Mouse (Mus musculus): ENCODE measurements around the gene Mpst. TPM values are rescaled to one million over a fixed set of nuclear protein-coding genes. Genes with fewer than 3 reads are reported as not detected.

Gene Mpst
- polyA plus RNA-seq, 1 experiment from 2014 or later = 2.0 TPM

GRCm38 (mm10) chr15:78383450-78384219 is 22.6 kb upstream of the Mpst start:
- Histone ChIP-seq H3K9ac (replicated peaks) (no peak overlapping the region), H3K9me3 (no peaks in the 10 kb centered on the region), H3K27me3 (0 out of 2 replicates have a peak, but pooled peaks cover 6% of the 10 kb centered on the region), H3K36me3 (no peaks in the 10 kb centered on the region), H3K4me3 (no peak overlapping the region), H3K27ac (replicated peaks) (no peak overlapping the region), H3K4me1 (no peaks in the 10 kb centered on the region), H3K4me2 (replicated peaks) (no peak overlapping the region)
- 87% methylated on average over 11 of the region's 11 CpGs for WGBS
- ATAC-seq (ENCODE audit: low FRiP score, low read depth) = no peak

- H3K9me3 ChIP-seq = no peaks in the 10 kb centered on the region
- H3K4me1 ChIP-seq = no peaks in the 10 kb centered on the region
- 0 out of 2 replicates have a peak, but pooled peaks cover 6% of the 10 kb centered on the region for H3K27me3 ChIP-seq
- no peak overlapping the region for H3K4me3 ChIP-seq
- no peaks in the 10 kb centered on the region for H3K36me3 ChIP-seq
- no peak for ATAC-seq (ENCODE audit: low FRiP score, low read depth)
- H3K4me2 ChIP-seq (replicated peaks) = no peak overlapping the region
- no peak overlapping the region for H3K9ac ChIP-seq (replicated peaks)
- 83% methylated on average over 7 of the region's 7 CpGs for WGBS
- H3K27ac ChIP-seq (replicated peaks) = no peak overlapping the region
These were observed 21.7 kb upstream of the Mpst start for GRCm38 (mm10) chr15:78384220-78385116.

- no peaks in the 10 kb centered on the region for H3K36me3 ChIP-seq
- H3K4me3 ChIP-seq = no peak overlapping the region
- H3K9ac ChIP-seq (replicated peaks) = no peak overlapping the region
- 82% methylated on average over 1 of the region's 1 CpGs for WGBS
- no peaks in the 10 kb centered on the region for H3K9me3 ChIP-seq
- H3K27ac ChIP-seq (replicated peaks) = no peak overlapping the region
- no peaks in the 10 kb centered on the region for H3K4me1 ChIP-seq
- H3K4me2 ChIP-seq (replicated peaks) = no peak overlapping the region
- 0 out of 2 replicates have a peak, but pooled peaks cover 6% of the 10 kb centered on the region for H3K27me3 ChIP-seq
- no peak for ATAC-seq (ENCODE audit: low FRiP score, low read depth)
These were observed 20.7 kb upstream of the Mpst start for GRCm38 (mm10) chr15:78385564-78385963.

- Histone ChIP-seq H3K27me3 (no peaks in the 10 kb centered on the region), H3K4me3 (no peak overlapping the region), H3K4me1 (no peaks in the 10 kb centered on the region), H3K9ac (replicated peaks) (no peak overlapping the region), H3K4me2 (replicated peaks) (no peak overlapping the region), H3K9me3 (no peaks in the 10 kb centered on the region), H3K36me3 (no peaks in the 10 kb centered on the region), H3K27ac (replicated peaks) (no peak overlapping the region)
- ATAC-seq (ENCODE audit: low FRiP score, low read depth) = no peak
- 82% methylated on average over 3 of the region's 3 CpGs for WGBS
These were observed 15.4 kb upstream of the Mpst start for GRCm38 (mm10) chr15:78390855-78391254.

- no peaks in the 10 kb centered on the region for H3K9me3 ChIP-seq
- 84% methylated on average over 8 of the region's 8 CpGs for WGBS
- no peak within 1 kb of the TSS for H3K9ac ChIP-seq (replicated peaks)
- H3K4me2 ChIP-seq (replicated peaks) = no peak within 1 kb of the TSS
- no peaks in the 10 kb centered on the region for H3K36me3 ChIP-seq
- no peak for ATAC-seq (ENCODE audit: low FRiP score, low read depth)
- no peak within 1 kb of the TSS for H3K27ac ChIP-seq (replicated peaks)
- no peaks in the 10 kb centered on the region for H3K27me3 ChIP-seq
- no peak within 1 kb of the TSS for H3K4me3 ChIP-seq
- no peaks in the 10 kb centered on the region for H3K4me1 ChIP-seq
These were observed 10.7 kb upstream of the Mpst start, which contains the start of gene Tex33 for GRCm38 (mm10) chr15:78395478-78395962. Gene Tex33, minus strand, starts transcription at chr15:78395912.

GRCm38 (mm10) chr15:78401345-78401744 is 4.9 kb upstream of the Mpst start:
- 82% methylated on average over 6 of the region's 6 CpGs for WGBS

GRCm38 (mm10) chr15:78401921-78402320 is 4.3 kb upstream of the Mpst start:
- no peak for ATAC-seq (ENCODE audit: low FRiP score, low read depth)

More at GRCm38 (mm10) chr15:78401345-78401744, 4.9 kb upstream of the Mpst start:
- ATAC-seq (ENCODE audit: low FRiP score, low read depth) = no peak
- Histone ChIP-seq H3K27me3 (peaks cover 8% of the 10 kb centered on the region; the same call in 1 of the 2 replicates), H3K9ac (replicated peaks) (no peak overlapping the region), H3K4me3 (no peak overlapping the region), H3K4me2 (replicated peaks) (no peak overlapping the region), H3K9me3 (no peaks in the 10 kb centered on the region), H3K36me3 (no peaks in the 10 kb centered on the region), H3K4me1 (peaks cover 16% of the 10 kb centered on the region), H3K27ac (replicated peaks) (no peak overlapping the region)

GRCm38 (mm10) chr15:78402423-78402822 is 3.8 kb upstream of the Mpst start:
- Histone ChIP-seq H3K4me3 (no peak overlapping the region), H3K36me3 (no peaks in the 10 kb centered on the region), H3K27ac (replicated peaks) (no peak overlapping the region), H3K27me3 (peaks cover 9% of the 10 kb centered on the region; the same call in 1 of the 2 replicates), H3K9ac (replicated peaks) (no peak overlapping the region), H3K4me2 (replicated peaks) (no peak overlapping the region), H3K9me3 (no peaks in the 10 kb centered on the region), H3K4me1 (peaks cover 23% of the 10 kb centered on the region)
- no peak for ATAC-seq (ENCODE audit: low FRiP score, low read depth)
- WGBS = 86% methylated on average over 7 of the region's 7 CpGs

More at GRCm38 (mm10) chr15:78401921-78402320, 4.3 kb upstream of the Mpst start:
- H3K27me3 ChIP-seq = peaks cover 8% of the 10 kb centered on the region; the same call in 1 of the 2 replicates
- no peak overlapping the region for H3K9ac ChIP-seq (replicated peaks)
- no peaks in the 10 kb centered on the region for H3K9me3 ChIP-seq
- H3K4me1 ChIP-seq = peaks cover 18% of the 10 kb centered on the region
- H3K27ac ChIP-seq (replicated peaks) = no peak overlapping the region
- no peak overlapping the region for H3K4me3 ChIP-seq
- no peaks in the 10 kb centered on the region for H3K36me3 ChIP-seq
- no peak overlapping the region for H3K4me2 ChIP-seq (replicated peaks)
- 79% methylated on average over 4 of the region's 4 CpGs for WGBS

GRCm38 (mm10) chr15:78403301-78403741 is 2.9 kb upstream of the Mpst start:
- Histone ChIP-seq H3K4me3 (no peak overlapping the region), H3K36me3 (no peaks in the 10 kb centered on the region), H3K4me1 (peaks cover 29% of the 10 kb centered on the region), H3K9me3 (no peaks in the 10 kb centered on the region), H3K27ac (replicated peaks) (no peak overlapping the region), H3K27me3 (peaks cover 18% of the 10 kb centered on the region), H3K4me2 (replicated peaks) (no peak overlapping the region), H3K9ac (replicated peaks) (no peak overlapping the region)
- 53% methylated on average over 3 of the region's 3 CpGs for WGBS
- ATAC-seq (ENCODE audit: low FRiP score, low read depth) = no peak

GRCm38 (mm10) chr15:78403896-78404295 is 2.3 kb upstream of the Mpst start:
- Histone ChIP-seq H3K27ac (replicated peaks) (no peak overlapping the region), H3K4me3 (no peak overlapping the region), H3K4me1 (peaks cover 29% of the 10 kb centered on the region), H3K27me3 (peaks cover 23% of the 10 kb centered on the region), H3K4me2 (replicated peaks) (no peak overlapping the region), H3K36me3 (no peaks in the 10 kb centered on the region), H3K9me3 (no peaks in the 10 kb centered on the region), H3K9ac (replicated peaks) (no peak overlapping the region)
- ATAC-seq (ENCODE audit: low FRiP score, low read depth) = no peak
- 82% methylated on average over 1 of the region's 1 CpGs for WGBS

GRCm38 (mm10) chr15:78405098-78405497 is 1.1 kb upstream of the Mpst start:
- H3K27me3 ChIP-seq = peaks cover 35% of the 10 kb centered on the region
- WGBS = 52% methylated on average over 11 of the region's 11 CpGs
- H3K36me3 ChIP-seq = no peaks in the 10 kb centered on the region
- ATAC-seq (ENCODE audit: low FRiP score, low read depth) = no peak
- no peaks in the 10 kb centered on the region for H3K9me3 ChIP-seq
- peak overlapping the region; percentile 58 for H3K4me3 ChIP-seq
- peak overlapping the region; percentile 79 for H3K4me2 ChIP-seq (replicated peaks)
- H3K9ac ChIP-seq (replicated peaks) = peak overlapping the region; percentile 72; the same call in 1 of the 2 replicates
- peaks cover 36% of the 10 kb centered on the region for H3K4me1 ChIP-seq
- no peak overlapping the region for H3K27ac ChIP-seq (replicated peaks)

All from midbrain, embryonic 12.5 days (tissue).